14 mouse cellular contexts compared by ENCODE assay signal in genomic region chr14:103948026-103948777, GRCm38 (mm10).
A peak's percentile ranks its signal among the peaks of the same experiment; 100 is the strongest.
DNase-seq lines count a peak whose midpoint lies in the region; ATAC-seq and TF ChIP-seq lines count a peak whose summit lies in the region.
"Had no signal": no experiment of that assay in that cellular context is flagged by ENCODE, and none has a peak within 500 bp of the region (broad histone marks: within the 10 kb centered on the region; RNA-seq: fewer than 3 reads in every experiment).

No protein-coding gene starts in this region.

- ATAC-seq in kidney, embryonic 14.5 days (ENCODE audit: low FRiP score, low TSS enrichment): peak; percentile 78; the same call in 1 of the 2 replicates
- ATAC-seq in hindbrain, postnatal 0 days: no peak
- peak; percentile 82; the same call in 1 of the 2 replicates for ATAC-seq in neural tube, embryonic 13.5 days (ENCODE audit: low read depth)

- no peaks in the 10 kb centered on the region for H3K9me3 ChIP-seq in kidney, embryonic 14.5 days (ENCODE audit: control insufficient read depth, low read length)
- H3K9me3 ChIP-seq in hindbrain, postnatal 0 days (ENCODE audit: low read length): no peaks in the 10 kb centered on the region
- no peaks in the 10 kb centered on the region for H3K9me3 ChIP-seq in neural tube, embryonic 13.5 days
- H3K9me3 ChIP-seq: embryonic facial prominence, embryonic 13.5 days; heart, embryonic 13.5 days; limb, embryonic 15.5 days had no signal

- no peaks in the 10 kb centered on the region for H3K36me3 ChIP-seq in kidney, embryonic 14.5 days (ENCODE audit: control insufficient read depth, insufficient read depth, low read length)
- H3K36me3 ChIP-seq in hindbrain, postnatal 0 days (ENCODE audit: insufficient read depth, low read length): no peaks in the 10 kb centered on the region
- H3K36me3 ChIP-seq in neural tube, embryonic 13.5 days: no peaks in the 10 kb centered on the region
- H3K36me3 ChIP-seq: embryonic facial prominence, embryonic 13.5 days; heart, embryonic 13.5 days; limb, embryonic 15.5 days had no signal

- DNase-seq in kidney, adult 11 months: no peak
- DNase-seq in embryo, embryonic 11 days: peak; percentile 55
- peak; percentile 12 for DNase-seq in hindbrain, postnatal 0 days (ENCODE audit: low spot score)
- no peak for DNase-seq in left cerebral cortex, adult 9 months (ENCODE audit: low spot score in 2 of 2)
- no peak for DNase-seq in left cerebral cortex, postnatal 10 days (ENCODE audit: extremely low spot score in 1 of 2, low spot score in 2 of 2)
- DNase-seq in kidney, postnatal 14 days: no peak
- DNase-seq: cerebellum, adult 18-20 months; kidney, postnatal 36 days; lung, embryonic 14.5 days had no signal

- no peak overlapping the region for H3K4me3 ChIP-seq in kidney, embryonic 14.5 days (ENCODE audit: low read length)
- no peak overlapping the region for H3K4me3 ChIP-seq in hindbrain, postnatal 0 days (ENCODE audit: low read length)
- no peak overlapping the region for H3K4me3 ChIP-seq in neural tube, embryonic 13.5 days
- H3K4me3 ChIP-seq: embryonic facial prominence, embryonic 13.5 days; heart, embryonic 13.5 days; limb, embryonic 15.5 days had no signal

- intact Hi-C loops in left cerebral cortex, postnatal 10 days (cut with DNase I): no loop called here

- no peak for TF ChIP-seq CTCF in hindbrain, postnatal 0 days (IDR thresholded peaks at IDR 0.05; ENCODE audit: low read depth)

- H3K27me3 ChIP-seq in kidney, embryonic 14.5 days (ENCODE audit: control insufficient read depth, insufficient read depth, low read length): no peaks in the 10 kb centered on the region
- no peaks in the 10 kb centered on the region for H3K27me3 ChIP-seq in hindbrain, postnatal 0 days (ENCODE audit: insufficient read depth, low read length)
- H3K27me3 ChIP-seq in neural tube, embryonic 13.5 days: no peaks in the 10 kb centered on the region
- H3K27me3 ChIP-seq: embryonic facial prominence, embryonic 13.5 days; heart, embryonic 13.5 days; limb, embryonic 15.5 days had no signal

- H3K4me2 ChIP-seq in kidney, embryonic 14.5 days (replicated peaks; ENCODE audit: low read depth, low read length): no peak overlapping the region
- H3K4me2 ChIP-seq in hindbrain, postnatal 0 days (ENCODE audit: low read depth, low read length): no peak overlapping the region
- no peak overlapping the region for H3K4me2 ChIP-seq in neural tube, embryonic 13.5 days
- H3K4me2 ChIP-seq: embryonic facial prominence, embryonic 13.5 days; heart, embryonic 13.5 days; limb, embryonic 15.5 days; lung, embryonic 14.5 days had no signal

- 42% methylated on average over 3 of the region's 3 CpGs for WGBS in kidney, embryonic 14.5 days
- 29% methylated on average over 3 of the region's 3 CpGs for WGBS in hindbrain, postnatal 0 days
- 10% methylated on average over 3 of the region's 3 CpGs for WGBS in neural tube, embryonic 13.5 days

- 0 out of 2 replicates have a peak, but pooled peaks cover 4% of the 10 kb centered on the region for H3K4me1 ChIP-seq in kidney, embryonic 14.5 days (ENCODE audit: control insufficient read depth, insufficient read depth, low read length)
- H3K4me1 ChIP-seq in hindbrain, postnatal 0 days (ENCODE audit: insufficient read depth, low read length): no peaks in the 10 kb centered on the region
- peaks cover 8% of the 10 kb centered on the region for H3K4me1 ChIP-seq in neural tube, embryonic 13.5 days (replicated peaks)
- H3K4me1 ChIP-seq: embryonic facial prominence, embryonic 13.5 days; limb, embryonic 15.5 days had no signal

- no peak overlapping the region for H3K27ac ChIP-seq in kidney, embryonic 14.5 days (ENCODE audit: low read depth, low read length)
- H3K27ac ChIP-seq in hindbrain, postnatal 0 days: no peak overlapping the region
- no peak overlapping the region; the same call in 1 of the 2 replicates for H3K27ac ChIP-seq in neural tube, embryonic 13.5 days (replicated peaks)
- H3K27ac ChIP-seq: embryonic facial prominence, embryonic 13.5 days; heart, embryonic 13.5 days; limb, embryonic 15.5 days had no signal

- no peak overlapping the region for H3K9ac ChIP-seq in kidney, embryonic 14.5 days (ENCODE audit: low read depth, low read length)
- no peak overlapping the region for H3K9ac ChIP-seq in hindbrain, postnatal 0 days (replicated peaks; ENCODE audit: low read length)
- H3K9ac ChIP-seq in neural tube, embryonic 13.5 days: no peak overlapping the region
- H3K9ac ChIP-seq: embryonic facial prominence, embryonic 13.5 days; heart, embryonic 13.5 days; limb, embryonic 15.5 days; lung, embryonic 14.5 days had no signal

Comparison
In these comparisons a context has a peak if more than half of its experiments do, and no peak if none do; other contexts are left out.
1. DNase-seq: peak in embryo, embryonic 11 days (single experiment) and hindbrain, postnatal 0 days (single experiment); none in kidney, adult 11 months (single experiment), left cerebral cortex, adult 9 months (0 of 2), left cerebral cortex, postnatal 10 days (0 of 2) and kidney, postnatal 14 days (single experiment).